Mouse (Mus musculus) cortical plate, adult 2 months (tissue): ENCODE data around the gene Fer.

Source experiments
- CTCF ChIP-seq: fragments of 200-500 bp; IDR thresholded peaks from 2 replicates; pipeline ENCODE4 v1.5.1; 2011; ENCODE audit warnings: mild to moderate bottlenecking, control low read depth, low read length; ENCODE audit not compliant: insufficient read depth; ENCODE audit errors: extremely low read depth
- POLR2A ChIP-seq: fragments of 200-500 bp; IDR thresholded peaks from 2 replicates; pipeline ENCODE4 v1.6.1; 2011; ENCODE audit warnings: mild to moderate bottlenecking, low read length, control low read depth; ENCODE audit not compliant: insufficient read depth; ENCODE audit errors: extremely low read depth

DNA sequence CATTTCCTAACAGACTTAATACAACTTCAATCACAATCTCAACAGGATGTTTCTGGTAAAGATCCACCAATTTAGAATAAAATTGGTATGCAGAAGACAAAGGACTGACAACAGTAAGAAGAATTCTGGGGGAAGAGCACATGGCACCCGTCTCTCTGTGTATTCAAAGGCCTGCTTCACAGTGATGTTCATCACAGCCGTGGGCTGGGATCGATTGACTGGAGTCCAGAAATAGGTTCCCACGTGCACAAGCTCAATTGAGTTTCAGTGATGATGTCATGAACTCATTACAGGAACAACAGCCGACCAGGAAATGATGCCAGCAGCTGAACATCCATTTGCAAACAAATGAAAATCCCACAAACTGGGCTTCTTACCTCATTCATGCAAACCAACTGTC lies 320.3 kb downstream of the Fer start:
- no peak for TF ChIP-seq POLR2A
- no peak for TF ChIP-seq CTCF
